Mouse (Mus musculus) small intestine, adult 2 months (tissue): ENCODE results near the gene Rab4a. TPM values are rescaled to one million over a fixed set of nuclear protein-coding genes. Genes with fewer than 3 reads are reported as not detected.

ENCODE experiments used
- H3K27ac ChIP-seq: fragments of 200-500 bp; 2 replicates; pipeline ENCODE4 v1.5.1; 2012; ENCODE audit warnings: low read depth, low read length, control low read depth, inconsistent platforms; ENCODE audit not compliant: insufficient read depth
- H3K27me3 ChIP-seq: fragments of 200-500 bp; 2 replicates; pipeline ENCODE4 v1.6.1; 2012; ENCODE audit warnings: mild to moderate bottlenecking, moderate library complexity, low read length, inconsistent platforms; ENCODE audit not compliant: control insufficient read depth, insufficient read depth
- H3K36me3 ChIP-seq: fragments of 200-500 bp; 2 replicates; pipeline ENCODE4 v1.6.1; 2012; ENCODE audit warnings: mild to moderate bottlenecking, low read length, control low read depth, inconsistent platforms; ENCODE audit not compliant: control insufficient read depth, insufficient read depth
- H3K4me1 ChIP-seq: fragments of 200-500 bp; 2 replicates; pipeline ENCODE4 v1.6.1; 2012; ENCODE audit warnings: low read length, inconsistent platforms, mixed read lengths; ENCODE audit not compliant: control insufficient read depth, insufficient read depth, insufficient read length
- H3K4me3 ChIP-seq: fragments of 200-500 bp; 2 replicates; pipeline ENCODE4 v1.5.1; 2012; ENCODE audit warnings: low read depth, mild to moderate bottlenecking, control low read depth, inconsistent platforms, low read length, moderate library complexity
- CTCF ChIP-seq: fragments of 200-500 bp; IDR thresholded peaks from 2 replicates; pipeline ENCODE4 v1.5.1; 2012; ENCODE audit warnings: low read depth, mild to moderate bottlenecking, control low read depth, inconsistent platforms, low read length, moderate library complexity, mixed read lengths; ENCODE audit not compliant: insufficient replicate concordance, insufficient read length; ENCODE audit errors: extremely low read depth
- POLR2A ChIP-seq: fragments of 200-500 bp; IDR thresholded peaks from 2 replicates; pipeline ENCODE4 v1.6.1; 2012; ENCODE audit warnings: low read depth, mild to moderate bottlenecking, control low read depth, inconsistent platforms, low read length, moderate library complexity
- WGBS: fragments of 180-500 bp; shearing (Covaris S2); methylation state at CpG from one replicate; pipeline ENCODE4 v1.1.7; 2018; 5-methylcytosine and 5-hydroxymethylcytosine counted together
- polyA plus RNA-seq: library from polyadenylated mRNA; depleted of rRNA; stranded (reverse); fragments of >200 nt; gene quantifications from 2 replicates; pipeline ENCODE4 v1.2.3, GENCODE M21; 2012

Gene Rab4a
- polyA plus RNA-seq, 1 experiment: 59.8 TPM

DNA sequence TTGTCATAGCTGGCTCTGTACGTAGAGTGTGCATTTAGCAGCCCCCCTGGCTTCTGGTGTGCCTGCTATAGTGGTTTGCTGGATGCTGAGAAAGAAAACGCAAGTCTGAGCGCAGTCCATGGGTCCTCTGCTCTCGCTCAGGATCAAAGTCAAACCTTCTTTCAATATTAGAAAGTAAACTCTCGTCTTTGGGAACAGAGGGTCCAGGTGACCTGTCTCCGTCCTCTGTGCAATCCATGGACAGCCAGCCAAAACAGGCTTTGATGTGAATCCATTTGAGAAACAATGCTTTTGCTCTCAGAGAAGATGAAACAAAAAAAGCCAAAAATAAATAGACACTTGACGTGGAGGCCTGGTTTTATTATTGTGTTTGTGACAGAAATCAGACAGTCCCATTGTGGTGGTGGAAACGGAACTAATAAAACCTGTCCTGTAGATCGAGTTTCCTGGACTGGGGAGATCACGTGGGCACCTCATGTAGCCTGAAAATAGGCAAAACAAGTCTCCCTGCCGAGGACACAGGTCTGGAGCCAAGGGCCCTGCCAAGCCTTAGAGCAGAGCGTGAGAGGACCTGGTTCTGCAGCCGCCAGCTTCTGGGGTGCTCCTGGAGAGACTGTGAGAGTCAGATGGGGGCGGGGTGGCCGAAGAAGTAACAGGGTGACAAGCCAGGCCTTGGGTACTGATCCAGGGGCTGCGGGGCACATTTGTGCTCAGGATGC, 7.5 kb downstream of the Rab4a start:
- TF ChIP-seq POLR2A: no peak
- no peak for TF ChIP-seq CTCF
- Histone ChIP-seq H3K27me3 (no peaks in the 10 kb centered on the region), H3K4me3 (peak overlapping the region; percentile 20), H3K27ac (peak overlapping the region; percentile 95), H3K36me3 (peaks cover 17% of the 10 kb centered on the region), H3K4me1 (peaks cover 37% of the 10 kb centered on the region)
- 27% methylated on average over 16 of the region's 16 CpGs for WGBS

DNA sequence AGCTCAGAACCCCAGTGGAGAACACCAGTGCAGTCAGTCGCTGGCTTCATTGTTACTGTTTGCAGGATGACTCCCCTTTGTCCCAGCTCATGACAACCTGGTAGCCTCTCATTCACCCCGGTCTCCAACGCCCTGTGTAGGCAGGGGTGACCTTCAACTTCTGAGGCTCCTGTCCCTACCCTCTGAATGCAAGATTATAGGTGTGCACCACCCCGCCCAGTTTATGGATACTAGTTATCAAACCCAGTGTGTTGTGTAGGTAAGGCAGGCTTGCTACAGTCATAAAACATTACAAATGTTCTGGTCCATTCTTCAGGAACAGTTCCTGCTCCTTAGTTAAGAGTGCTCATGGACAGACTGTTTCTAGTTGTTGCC, 8.1 kb downstream of the Rab4a start:
- peak overlapping the region; percentile 20 for H3K4me3 ChIP-seq
- WGBS: 36% methylated on average over 4 of the region's 4 CpGs
- no peak for TF ChIP-seq POLR2A
- TF ChIP-seq CTCF: no peak
- peak overlapping the region; percentile 95 for H3K27ac ChIP-seq
- H3K4me1 ChIP-seq: peaks cover 42% of the 10 kb centered on the region
- peaks cover 16% of the 10 kb centered on the region for H3K36me3 ChIP-seq
- H3K27me3 ChIP-seq: no peaks in the 10 kb centered on the region

DNA sequence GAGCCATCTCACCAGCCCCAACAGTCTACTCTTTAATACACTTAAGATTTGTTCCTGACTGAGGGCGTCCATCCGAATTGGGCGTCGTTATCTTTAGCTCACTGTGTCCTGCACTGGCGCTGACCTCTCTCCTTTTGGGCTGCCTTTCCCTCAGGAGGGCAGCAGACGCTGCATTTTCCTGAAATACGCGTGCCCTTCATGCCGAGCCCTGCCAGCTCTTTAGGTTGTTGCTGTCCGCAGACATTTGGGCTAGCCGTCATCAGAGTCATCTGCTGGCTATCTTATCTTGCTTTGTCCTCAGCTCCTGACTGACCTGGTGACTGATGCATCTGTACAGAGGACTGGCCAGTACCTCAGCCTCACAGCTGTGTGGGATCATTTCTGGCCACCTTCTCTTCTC, 9.5 kb downstream of the Rab4a start:
- TF ChIP-seq POLR2A: no peak
- no peak for TF ChIP-seq CTCF
- no peaks in the 10 kb centered on the region for H3K27me3 ChIP-seq
- 84% methylated on average over 11 of the region's 11 CpGs for WGBS

DNA sequence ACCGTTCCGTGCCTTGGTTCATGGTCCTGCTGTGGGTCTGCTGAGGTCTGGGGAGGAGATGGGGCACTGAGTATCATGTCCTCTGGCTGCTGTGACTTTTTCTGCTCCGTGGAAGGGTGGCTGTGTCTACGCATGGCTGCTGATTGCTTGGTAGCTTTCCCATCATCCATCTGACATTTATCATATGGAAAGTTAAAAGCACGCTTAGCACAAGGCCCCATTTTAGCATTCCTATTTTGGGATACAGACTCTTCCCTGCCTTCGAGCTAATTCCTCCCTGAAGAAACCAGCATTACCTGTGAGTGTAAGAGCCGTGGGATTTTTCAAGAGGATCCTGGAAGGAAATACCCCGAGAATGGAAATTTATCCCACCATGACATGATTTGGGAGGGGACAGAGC, 11.2 kb downstream of the Rab4a start:
- H3K27me3 ChIP-seq: no peaks in the 10 kb centered on the region
- TF ChIP-seq CTCF (no peak), POLR2A (no peak)
- H3K4me1 ChIP-seq: peaks cover 56% of the 10 kb centered on the region
- H3K27ac ChIP-seq: no peak overlapping the region
- WGBS: 91% methylated on average over 8 of the region's 8 CpGs
- H3K36me3 ChIP-seq: peaks cover 12% of the 10 kb centered on the region
- no peak overlapping the region for H3K4me3 ChIP-seq

More for the DNA sequence above, 9.5 kb downstream of the Rab4a start:
- peak overlapping the region; percentile 32 for H3K27ac ChIP-seq
- H3K4me3 ChIP-seq: no peak overlapping the region
- peaks cover 12% of the 10 kb centered on the region for H3K36me3 ChIP-seq
- H3K4me1 ChIP-seq: peaks cover 48% of the 10 kb centered on the region

DNA sequence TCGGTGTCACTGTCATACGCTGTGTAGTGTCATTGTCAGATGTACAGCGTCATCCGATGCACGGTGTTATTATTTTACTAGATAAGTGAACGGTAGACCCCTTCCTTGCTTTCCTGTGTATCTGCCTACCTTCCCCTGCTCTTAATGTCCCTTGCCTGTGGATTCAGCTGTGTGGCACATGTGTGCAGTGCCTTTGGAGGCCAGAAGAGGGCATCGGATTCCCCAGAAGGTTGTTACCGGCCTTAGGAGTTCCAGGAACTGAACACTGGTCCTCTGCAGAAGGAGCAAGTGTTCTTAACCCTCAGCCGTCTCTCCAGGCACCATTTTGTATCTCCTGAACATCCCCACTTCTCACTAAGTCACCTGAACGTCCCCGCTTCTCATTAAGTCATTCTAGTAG, 12.0 kb downstream of the Rab4a start:
- peaks cover 53% of the 10 kb centered on the region for H3K4me1 ChIP-seq
- H3K27ac ChIP-seq: no peak overlapping the region
- peaks cover 12% of the 10 kb centered on the region for H3K36me3 ChIP-seq
- WGBS: 93% methylated on average over 11 of the region's 11 CpGs
- no peak overlapping the region for H3K4me3 ChIP-seq
- TF ChIP-seq POLR2A (no peak), CTCF (peak; percentile 36; the same call in 1 of the 2 replicates)
- no peaks in the 10 kb centered on the region for H3K27me3 ChIP-seq

DNA sequence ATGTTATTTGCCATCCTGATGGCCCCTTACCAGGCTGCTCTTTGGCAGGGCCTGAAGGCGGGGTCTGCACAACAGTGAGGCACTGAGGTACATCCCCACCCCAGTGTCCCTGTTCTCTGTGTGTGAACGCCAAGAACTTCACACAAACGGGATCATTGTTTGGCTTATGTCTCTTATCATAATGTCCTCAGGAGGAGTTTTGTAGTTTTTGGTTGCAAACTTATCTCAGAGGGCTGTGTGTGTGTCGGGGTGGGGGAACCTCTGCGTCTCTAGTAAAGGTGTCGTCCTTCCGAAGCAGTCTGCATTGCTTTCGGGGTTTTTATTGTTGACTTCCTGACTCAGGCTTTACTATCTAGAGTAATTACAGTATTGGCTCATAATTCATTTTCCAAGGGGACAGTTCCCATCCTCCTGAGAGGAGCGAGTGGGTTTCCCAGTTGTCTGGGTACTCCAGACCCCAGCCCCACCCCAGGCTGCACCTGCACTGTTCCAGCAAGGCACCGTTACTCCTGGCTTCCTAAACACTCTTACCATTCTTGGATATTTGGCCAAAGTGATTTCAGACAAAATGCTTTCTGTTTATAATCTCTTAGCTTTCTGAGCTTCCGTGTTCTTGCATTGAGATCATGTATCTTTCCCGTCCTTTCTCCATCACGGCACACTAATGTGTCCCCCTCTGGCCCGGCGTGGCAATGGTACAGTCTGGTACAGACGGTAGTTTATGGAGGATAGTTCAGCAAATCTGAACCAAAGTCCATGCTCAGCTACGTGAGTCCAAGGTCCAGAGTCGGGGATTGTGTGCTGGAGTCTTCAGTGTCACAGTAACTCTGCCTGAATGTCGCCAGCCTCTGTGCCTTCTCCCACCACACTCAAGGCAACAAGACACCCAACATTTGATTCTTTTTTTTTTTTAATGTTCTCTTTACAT, 14.2 kb downstream of the Rab4a start:
- Histone ChIP-seq H3K36me3 (peaks cover 14% of the 10 kb centered on the region), H3K27me3 (no peaks in the 10 kb centered on the region), H3K4me1 (peaks cover 41% of the 10 kb centered on the region), H3K4me3 (peak overlapping the region; percentile 43), H3K27ac (peak overlapping the region; percentile 99)
- TF ChIP-seq CTCF: no peak
- TF ChIP-seq POLR2A: no peak; the same call in 1 of the 2 replicates
- 33% methylated on average over 19 of the region's 19 CpGs for WGBS

DNA sequence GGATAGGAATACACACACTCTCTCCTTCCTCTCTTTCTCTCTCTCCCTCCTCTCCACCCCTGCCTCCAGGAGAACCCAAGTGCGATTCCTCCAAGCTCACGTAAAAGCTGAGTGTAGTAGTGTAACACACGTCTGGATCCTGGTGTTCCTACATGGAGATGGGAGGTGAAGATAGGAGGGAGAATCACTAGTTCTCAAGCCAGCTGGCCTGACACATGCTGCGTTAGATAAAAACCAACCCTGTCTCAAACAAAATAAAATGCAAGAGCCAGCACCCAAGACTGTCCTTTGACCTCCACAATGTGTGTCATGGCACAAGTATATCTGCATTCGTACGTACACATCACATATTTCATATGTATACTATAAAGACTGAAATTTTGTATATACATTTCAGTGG, 15.0 kb downstream of the Rab4a start:
- peaks cover 34% of the 10 kb centered on the region for H3K4me1 ChIP-seq
- H3K36me3 ChIP-seq: peaks cover 14% of the 10 kb centered on the region
- peak overlapping the region; percentile 95 for H3K27ac ChIP-seq
- no peaks in the 10 kb centered on the region for H3K27me3 ChIP-seq
- 36% methylated on average over 6 of the region's 6 CpGs for WGBS
- TF ChIP-seq POLR2A (no peak), CTCF (no peak)
- H3K4me3 ChIP-seq: no peak overlapping the region
